Mouse (Mus musculus): ENCODE results near the gene Hist1h4b. TPM values are rescaled to one million over a fixed set of nuclear protein-coding genes. Genes with fewer than 3 reads are reported as not detected.
A peak's percentile ranks its signal among the peaks of the same experiment; 100 is the strongest.

The Hist1h4b gene
- polyA plus RNA-seq (2015; fragmentation: Nextera tagmentation; extraction: Ambion mirVana) = 0.76 and 1.4 TPM in 2 replicates

DNA sequence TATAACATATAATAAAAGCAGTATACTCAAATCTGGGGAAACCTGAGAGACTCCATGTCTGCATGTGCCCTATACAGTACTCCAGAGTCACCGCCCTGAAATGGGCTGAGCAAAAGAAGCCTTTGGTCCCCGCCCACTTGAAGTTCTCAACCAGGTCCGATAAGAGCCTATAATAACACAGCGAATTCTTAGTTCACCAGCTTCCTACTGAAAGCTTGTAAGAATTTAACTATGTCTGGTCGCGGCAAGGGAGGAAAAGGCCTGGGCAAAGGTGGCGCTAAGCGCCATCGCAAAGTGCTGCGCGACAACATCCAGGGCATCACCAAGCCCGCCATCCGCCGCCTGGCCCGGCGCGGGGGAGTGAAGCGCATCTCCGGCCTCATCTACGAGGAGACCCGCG, at the start of gene Hist1h4b:
Gene Hist1h4b, plus strand, starts transcription at position 224 of the 400 bp plus-strand sequence.
- Histone ChIP-seq H3K4me3 (ENCODE audit: low read depth, low read length) (peak within 1 kb of the TSS; percentile 36), H3K9ac (ENCODE audit: low read depth, low read length) (0 out of 2 replicates have a peak within 1 kb of the TSS, but pooled peaks have one; percentile 17), H3K4me2 (replicated peaks; ENCODE audit: low read depth) (peak within 1 kb of the TSS; percentile 66), H3K9me3 (ENCODE audit: control insufficient read depth) (no peaks in the 10 kb centered on the region), H3K27me3 (replicated peaks; ENCODE audit: control insufficient read depth, insufficient read depth, low read length) (no peaks in the 10 kb centered on the region), H3K4me1 (replicated peaks; ENCODE audit: control insufficient read depth, insufficient read depth, low read length) (peaks cover 5% of the 10 kb centered on the region; the same call in 1 of the 2 replicates), H3K36me3 (ENCODE audit: control insufficient read depth, insufficient read depth) (no peaks in the 10 kb centered on the region), H3K27ac (ENCODE audit: low read depth, low read length) (peak within 1 kb of the TSS; percentile 74)
- no peak; the same call in 1 of the 2 replicates for TF ChIP-seq CTCF (IDR thresholded peaks at IDR 0.05; ENCODE audit: low read depth)
- under 1% methylated on average over 15 of the region's 22 CpGs for WGBS
- ATAC-seq = peak; percentile 71

- Histone ChIP-seq H3K4me3 (ENCODE audit: low read depth, low read length) (no peak overlapping the region), H3K4me1 (replicated peaks; ENCODE audit: control insufficient read depth, insufficient read depth, low read length) (no peaks in the 10 kb centered on the region), H3K4me2 (replicated peaks; ENCODE audit: low read depth) (no peak overlapping the region), H3K36me3 (ENCODE audit: control insufficient read depth, insufficient read depth) (no peaks in the 10 kb centered on the region), H3K27ac (ENCODE audit: low read depth, low read length) (no peak overlapping the region), H3K9me3 (ENCODE audit: control insufficient read depth) (no peaks in the 10 kb centered on the region), H3K9ac (ENCODE audit: low read depth, low read length) (no peak overlapping the region), H3K27me3 (replicated peaks; ENCODE audit: control insufficient read depth, insufficient read depth, low read length) (no peaks in the 10 kb centered on the region)
- no peak for ATAC-seq
- TF ChIP-seq CTCF (IDR thresholded peaks at IDR 0.05; ENCODE audit: low read depth) = no peak
- 81% methylated on average over 4 of the region's 4 CpGs for WGBS
Observed at GRCm38 (mm10) chr13:23708041-23708440, 48.8 kb upstream of the Hist1h4b start.

GRCm38 (mm10) chr13:23708654-23709053, 48.2 kb upstream of the Hist1h4b start:
- H3K36me3 ChIP-seq (ENCODE audit: control insufficient read depth, insufficient read depth) = no peaks in the 10 kb centered on the region
- ATAC-seq = no peak
- no peak overlapping the region for H3K4me3 ChIP-seq (ENCODE audit: low read depth, low read length)
- no peak for TF ChIP-seq CTCF (IDR thresholded peaks at IDR 0.05; ENCODE audit: low read depth)
- H3K27ac ChIP-seq (ENCODE audit: low read depth, low read length) = no peak overlapping the region
- H3K4me2 ChIP-seq (replicated peaks; ENCODE audit: low read depth) = no peak overlapping the region
- H3K27me3 ChIP-seq (replicated peaks; ENCODE audit: control insufficient read depth, insufficient read depth, low read length) = no peaks in the 10 kb centered on the region
- no peaks in the 10 kb centered on the region for H3K9me3 ChIP-seq (ENCODE audit: control insufficient read depth)
- no peaks in the 10 kb centered on the region for H3K4me1 ChIP-seq (replicated peaks; ENCODE audit: control insufficient read depth, insufficient read depth, low read length)
- H3K9ac ChIP-seq (ENCODE audit: low read depth, low read length) = no peak overlapping the region
- WGBS = 78% methylated on average over 4 of the region's 4 CpGs

DNA sequence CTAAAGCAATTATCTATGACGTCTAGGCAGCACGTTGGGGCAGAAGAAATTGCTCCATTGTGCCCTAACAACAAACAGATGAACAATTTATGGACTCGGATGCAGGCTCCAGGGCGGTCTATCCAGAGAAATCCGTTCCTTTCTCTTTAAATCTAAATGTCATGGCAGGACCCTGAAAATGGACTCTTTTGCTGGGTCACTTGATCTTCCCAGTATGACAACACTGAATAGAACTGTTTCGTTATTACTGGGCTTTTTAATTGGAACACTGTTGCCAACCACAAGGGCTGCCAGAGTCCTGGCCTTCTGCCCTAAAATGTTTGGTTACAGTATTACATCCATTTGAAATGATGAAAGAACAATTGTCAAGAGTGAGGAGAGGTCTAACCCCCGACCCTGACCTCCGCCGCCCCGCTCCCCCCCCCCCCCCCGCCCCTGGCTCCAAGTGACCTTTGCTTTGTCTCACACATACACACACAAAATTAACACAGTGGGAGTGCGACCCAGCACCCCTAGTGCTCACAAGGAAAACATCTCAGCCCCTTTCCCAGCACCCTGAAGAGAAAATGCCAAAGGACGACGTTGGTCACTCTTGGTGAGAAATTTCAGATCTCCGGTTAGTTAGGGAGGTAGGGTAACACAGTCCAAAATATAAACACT, 47.0 kb upstream of the Hist1h4b start:
- no peaks in the 10 kb centered on the region for H3K9me3 ChIP-seq (ENCODE audit: control insufficient read depth)
- no peak for TF ChIP-seq CTCF (IDR thresholded peaks at IDR 0.05; ENCODE audit: low read depth)
- no peaks in the 10 kb centered on the region for H3K36me3 ChIP-seq (ENCODE audit: control insufficient read depth, insufficient read depth)
- H3K27ac ChIP-seq (ENCODE audit: low read depth, low read length) = peak overlapping the region; percentile 77
- 29% methylated on average over 14 of the region's 15 CpGs for WGBS
- ATAC-seq = peak; percentile 21; the same call in 1 of the 2 replicates
- H3K9ac ChIP-seq (ENCODE audit: low read depth, low read length) = peak overlapping the region; percentile 73
- H3K4me1 ChIP-seq (replicated peaks; ENCODE audit: control insufficient read depth, insufficient read depth, low read length) = no peaks in the 10 kb centered on the region
- peak overlapping the region; percentile 55 for H3K4me3 ChIP-seq (ENCODE audit: low read depth, low read length)
- no peaks in the 10 kb centered on the region for H3K27me3 ChIP-seq (replicated peaks; ENCODE audit: control insufficient read depth, insufficient read depth, low read length)
- H3K4me2 ChIP-seq (replicated peaks; ENCODE audit: low read depth) = peak overlapping the region; percentile 83

DNA sequence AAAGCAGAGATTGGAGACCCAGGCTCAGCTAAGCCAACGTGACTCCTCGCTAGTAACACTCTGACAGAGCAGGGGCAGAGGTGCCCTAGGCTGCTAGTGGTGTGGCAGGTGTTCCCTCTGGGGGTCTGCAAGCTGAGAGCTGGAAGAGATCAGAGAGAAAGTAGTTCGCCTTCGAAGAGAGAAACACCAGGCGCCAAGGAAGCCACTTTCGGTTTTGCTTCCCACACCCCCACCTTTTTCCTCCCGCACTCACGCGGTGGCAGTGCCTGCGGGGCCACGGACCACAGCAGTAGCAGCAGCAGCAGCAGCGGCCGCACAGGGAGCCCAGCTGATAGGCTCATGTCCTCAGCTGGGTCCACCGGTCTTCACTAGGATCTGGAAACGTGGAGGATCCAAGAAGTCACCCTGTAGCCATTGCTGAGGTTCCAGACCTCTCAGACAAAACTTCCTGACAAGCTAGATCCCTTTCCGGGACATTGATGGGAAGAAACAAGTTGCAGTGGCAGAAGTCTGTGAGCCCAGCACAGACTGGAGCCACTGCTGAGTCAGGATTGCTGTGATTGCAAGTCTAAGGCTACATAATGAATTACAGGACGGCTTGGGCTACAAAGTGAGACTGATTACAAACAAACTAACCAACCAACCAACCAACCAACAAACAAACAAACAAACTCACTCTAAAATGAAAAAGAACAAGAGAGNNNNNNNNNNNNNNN, 46.3 kb upstream of the Hist1h4b start, which contains the start of gene Hfe:
Gene Hfe, minus strand, starts transcription at position 481 of the 716 bp plus-strand sequence.
- peak within 1 kb of the TSS; percentile 77 for H3K27ac ChIP-seq (ENCODE audit: low read depth, low read length)
- 4% methylated on average over 17 of the region's 17 CpGs for WGBS
- H3K27me3 ChIP-seq (replicated peaks; ENCODE audit: control insufficient read depth, insufficient read depth, low read length) = no peaks in the 10 kb centered on the region
- peak within 1 kb of the TSS; percentile 83 for H3K4me2 ChIP-seq (replicated peaks; ENCODE audit: low read depth)
- no peaks in the 10 kb centered on the region for H3K9me3 ChIP-seq (ENCODE audit: control insufficient read depth)
- H3K36me3 ChIP-seq (ENCODE audit: control insufficient read depth, insufficient read depth) = no peaks in the 10 kb centered on the region
- peak within 1 kb of the TSS; percentile 55 for H3K4me3 ChIP-seq (ENCODE audit: low read depth, low read length)
- H3K9ac ChIP-seq (ENCODE audit: low read depth, low read length) = peak within 1 kb of the TSS; percentile 73
- no peak for TF ChIP-seq CTCF (IDR thresholded peaks at IDR 0.05; ENCODE audit: low read depth)
- ATAC-seq = peak; percentile 76
- no peaks in the 10 kb centered on the region for H3K4me1 ChIP-seq (replicated peaks; ENCODE audit: control insufficient read depth, insufficient read depth, low read length)

DNA sequence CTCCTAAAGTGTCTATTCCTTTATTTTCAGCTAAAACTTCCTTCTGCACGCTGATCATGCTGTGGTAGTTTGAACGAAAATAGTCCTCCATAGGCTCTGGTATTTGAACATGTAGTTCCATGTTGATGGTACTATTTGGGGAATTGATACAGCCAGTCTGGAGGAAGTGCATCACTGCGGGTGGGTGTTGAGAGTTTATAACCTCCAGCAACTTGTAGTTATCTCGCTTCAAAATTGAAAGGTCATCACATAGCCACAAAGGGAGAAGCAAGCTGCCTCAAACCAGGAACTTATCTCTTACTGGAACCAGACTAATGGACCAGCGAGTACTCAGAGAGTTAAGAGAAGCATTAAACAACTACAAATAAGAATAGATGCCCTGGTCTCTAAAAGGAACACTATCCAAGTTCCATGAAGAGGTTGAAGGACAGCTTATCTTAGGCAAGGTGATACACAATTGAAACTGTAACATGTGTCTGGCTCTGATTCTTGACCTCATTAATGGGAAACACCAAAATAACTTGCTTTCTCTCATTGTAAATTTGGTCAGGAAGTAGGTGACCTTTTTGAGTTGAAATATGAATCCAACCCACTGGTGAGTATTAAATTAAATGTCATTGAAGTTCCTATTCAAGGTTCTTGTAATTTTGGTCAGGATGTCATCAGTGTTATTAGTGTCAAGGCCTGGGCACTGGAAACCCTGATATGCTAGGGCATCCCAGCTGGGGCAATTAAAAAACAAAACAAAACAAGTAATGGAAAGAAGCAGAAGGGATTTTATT, 40.4 kb upstream of the Hist1h4b start:
- no peak for ATAC-seq
- H3K27me3 ChIP-seq (replicated peaks; ENCODE audit: control insufficient read depth, insufficient read depth, low read length) = no peaks in the 10 kb centered on the region
- H3K36me3 ChIP-seq (ENCODE audit: control insufficient read depth, insufficient read depth) = no peaks in the 10 kb centered on the region
- H3K9me3 ChIP-seq (ENCODE audit: control insufficient read depth) = no peaks in the 10 kb centered on the region
- no peak overlapping the region for H3K27ac ChIP-seq (ENCODE audit: low read depth, low read length)
- no peak overlapping the region for H3K4me2 ChIP-seq (replicated peaks; ENCODE audit: low read depth)
- H3K4me1 ChIP-seq (replicated peaks; ENCODE audit: control insufficient read depth, insufficient read depth, low read length) = no peaks in the 10 kb centered on the region
- H3K4me3 ChIP-seq (ENCODE audit: low read depth, low read length) = no peak overlapping the region
- no peak for TF ChIP-seq CTCF (IDR thresholded peaks at IDR 0.05; ENCODE audit: low read depth)
- whole genome bisulfite sequencing = 74% methylated on average over 5 of the region's 5 CpGs
- H3K9ac ChIP-seq (ENCODE audit: low read depth, low read length) = no peak overlapping the region

Data from intestine, postnatal 0 days (tissue).